Mouse (Mus musculus): ENCODE measurements at regions not wholly inside any gene's neighbourhood (a gene's known extent, or its start where the extent isn't known, plus 50 kb on each side); places are given as distances from the start of the nearest gene placed in this dataset.

DNA sequence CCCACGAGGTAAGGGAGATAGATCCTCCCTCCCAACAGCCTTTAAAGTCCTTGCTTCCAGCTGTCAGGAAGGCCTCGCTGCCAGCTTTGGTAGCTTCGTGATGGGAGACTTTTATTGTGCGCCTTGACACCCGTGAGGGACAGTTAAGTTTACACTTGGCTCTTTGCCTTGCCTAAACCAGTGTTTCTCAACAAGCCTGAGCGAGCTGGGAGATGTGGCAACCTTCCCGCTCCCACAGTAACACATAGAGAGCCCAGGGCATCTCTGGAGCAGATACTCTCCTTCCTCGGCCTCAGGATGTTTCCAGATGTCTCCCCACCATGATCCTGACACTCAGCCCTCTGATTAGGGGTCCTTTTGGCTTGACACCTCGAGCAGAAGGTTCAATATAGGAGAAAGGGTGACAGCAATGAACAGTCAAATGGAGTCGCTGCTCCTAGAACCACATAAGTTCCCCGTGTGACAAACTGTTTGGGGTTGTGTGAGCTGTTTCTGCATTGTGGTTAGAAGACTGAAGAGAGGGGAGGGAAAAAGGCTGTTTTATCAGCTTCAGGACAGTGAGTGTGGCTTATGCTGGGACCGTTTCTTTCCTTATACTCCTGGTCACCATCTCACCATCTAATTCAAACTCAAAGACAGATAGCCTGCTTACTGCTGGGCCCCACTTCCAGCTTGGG is 129.1 kb upstream of the Rnaseh2b start:
- TF ChIP-seq EP300 (optimal IDR thresholded peaks at IDR 0.05) (no peak), CTCF (IDR thresholded peaks at IDR 0.05; ENCODE audit: low read depth) (no peak)
- Histone ChIP-seq H3K4me3 (ENCODE audit: low read depth, low read length) (no peak overlapping the region), H3K9me3 (ENCODE audit: control insufficient read depth, low read length) (no peaks in the 10 kb centered on the region), H3K9ac (ENCODE audit: low read length) (no peak overlapping the region), H3K36me3 (ENCODE audit: control insufficient read depth, insufficient read depth, low read length) (no peaks in the 10 kb centered on the region), H3K4me2 (replicated peaks; ENCODE audit: low read depth) (no peak overlapping the region), H3K27me3 (ENCODE audit: control insufficient read depth, insufficient read depth, low read length) (no peaks in the 10 kb centered on the region), H3K4me1 (replicated peaks; ENCODE audit: control insufficient read depth, insufficient read depth) (no peaks in the 10 kb centered on the region), H3K27ac (replicated peaks) (no peak overlapping the region)
- 48% methylated on average over 12 of the region's 12 CpGs for WGBS
- no peak for DNase-seq (ENCODE audit: low spot score)
- ATAC-seq (ENCODE audit: low FRiP score, low TSS enrichment) = no peak

DNA sequence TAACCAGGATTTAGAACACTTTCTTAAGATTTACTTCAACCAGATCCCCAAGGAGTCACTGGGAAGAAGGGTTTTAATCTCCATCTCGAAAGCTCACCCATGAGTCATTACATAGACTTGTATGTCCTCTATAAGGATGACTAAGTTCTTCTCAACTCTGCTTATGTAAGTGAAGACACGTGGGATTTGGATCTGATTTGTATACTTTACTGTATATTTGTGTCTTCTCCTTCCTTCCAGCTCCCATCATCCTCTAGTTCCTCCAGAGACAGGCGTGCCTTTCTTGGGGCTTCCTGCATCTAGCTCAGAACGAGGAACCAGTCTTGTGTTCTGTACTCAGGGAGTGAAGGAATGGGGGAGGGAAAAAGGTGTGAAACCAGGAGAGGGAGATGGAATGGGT is 127.5 kb upstream of the Rnaseh2b start:
- Histone ChIP-seq H3K27me3 (ENCODE audit: control insufficient read depth, insufficient read depth, low read length) (no peaks in the 10 kb centered on the region), H3K27ac (replicated peaks) (no peak overlapping the region), H3K36me3 (ENCODE audit: control insufficient read depth, insufficient read depth, low read length) (no peaks in the 10 kb centered on the region), H3K9ac (ENCODE audit: low read length) (no peak overlapping the region), H3K4me2 (replicated peaks; ENCODE audit: low read depth) (no peak overlapping the region), H3K4me3 (ENCODE audit: low read depth, low read length) (no peak overlapping the region), H3K4me1 (replicated peaks; ENCODE audit: control insufficient read depth, insufficient read depth) (no peaks in the 10 kb centered on the region), H3K9me3 (ENCODE audit: control insufficient read depth, low read length) (no peaks in the 10 kb centered on the region)
- no peak for DNase-seq (ENCODE audit: low spot score)
- TF ChIP-seq CTCF (IDR thresholded peaks at IDR 0.05; ENCODE audit: low read depth) (no peak), EP300 (optimal IDR thresholded peaks at IDR 0.05) (no peak)
- WGBS = 61% methylated on average over 4 of the region's 4 CpGs
- ATAC-seq (ENCODE audit: low FRiP score, low TSS enrichment) = no peak

DNA sequence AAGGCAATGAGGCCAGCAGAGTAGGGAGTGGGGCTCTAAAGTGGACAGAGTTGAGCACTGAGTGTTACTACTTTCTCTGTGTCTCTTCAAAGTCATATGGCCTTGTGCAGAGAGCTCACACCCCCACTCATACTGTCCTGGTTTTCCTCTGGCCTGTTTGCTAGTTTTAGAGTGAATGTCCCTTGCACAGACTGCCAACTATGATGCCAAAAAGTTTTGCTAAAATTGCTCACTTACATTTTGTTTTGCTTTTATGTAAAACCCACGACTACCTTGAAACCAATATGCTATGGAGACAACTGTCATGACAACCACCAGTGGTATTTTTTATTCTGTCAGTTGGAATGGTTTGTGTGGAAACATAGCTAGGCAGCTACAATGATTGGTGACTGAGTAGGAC is 126.4 kb upstream of the Rnaseh2b start:
- H3K36me3 ChIP-seq (ENCODE audit: control insufficient read depth, insufficient read depth, low read length) = no peaks in the 10 kb centered on the region
- no peak for TF ChIP-seq EP300 (optimal IDR thresholded peaks at IDR 0.05)
- TF ChIP-seq CTCF (IDR thresholded peaks at IDR 0.05; ENCODE audit: low read depth) = no peak
- no peak overlapping the region for H3K4me2 ChIP-seq (replicated peaks; ENCODE audit: low read depth)
- no peak overlapping the region for H3K9ac ChIP-seq (ENCODE audit: low read length)
- 70% methylated on average over 1 of the region's 1 CpGs for WGBS
- no peak overlapping the region for H3K4me3 ChIP-seq (ENCODE audit: low read depth, low read length)
- H3K4me1 ChIP-seq (replicated peaks; ENCODE audit: control insufficient read depth, insufficient read depth) = no peaks in the 10 kb centered on the region
- no peak overlapping the region for H3K27ac ChIP-seq (replicated peaks)
- DNase-seq (ENCODE audit: low spot score) = no peak
- no peaks in the 10 kb centered on the region for H3K9me3 ChIP-seq (ENCODE audit: control insufficient read depth, low read length)
- H3K27me3 ChIP-seq (ENCODE audit: control insufficient read depth, insufficient read depth, low read length) = no peaks in the 10 kb centered on the region
- no peak for ATAC-seq (ENCODE audit: low FRiP score, low TSS enrichment)

DNA sequence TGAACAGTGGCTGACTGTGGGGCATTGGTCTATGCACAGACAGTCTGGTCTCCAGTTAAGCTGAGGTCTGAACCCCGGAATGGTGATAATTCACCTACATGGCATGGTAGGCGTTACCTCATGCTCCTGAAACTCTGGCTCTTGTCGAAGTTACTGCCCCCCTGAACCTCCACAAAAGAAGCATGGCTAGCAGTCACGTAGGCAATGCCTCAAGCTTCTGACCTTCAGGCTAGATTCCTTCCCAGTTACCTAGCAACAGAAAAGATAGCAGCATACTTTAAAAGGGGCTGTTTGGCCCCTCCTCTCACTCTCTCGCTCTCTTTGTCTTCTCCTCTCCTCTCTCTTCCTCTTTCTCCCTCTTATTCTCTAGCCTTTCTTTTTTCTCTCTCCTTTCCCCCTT is 125.8 kb upstream of the Rnaseh2b start:
- Histone ChIP-seq H3K4me1 (replicated peaks; ENCODE audit: control insufficient read depth, insufficient read depth) (no peaks in the 10 kb centered on the region), H3K4me2 (replicated peaks; ENCODE audit: low read depth) (no peak overlapping the region), H3K27me3 (ENCODE audit: control insufficient read depth, insufficient read depth, low read length) (no peaks in the 10 kb centered on the region), H3K9me3 (ENCODE audit: control insufficient read depth, low read length) (no peaks in the 10 kb centered on the region), H3K9ac (ENCODE audit: low read length) (no peak overlapping the region), H3K36me3 (ENCODE audit: control insufficient read depth, insufficient read depth, low read length) (no peaks in the 10 kb centered on the region), H3K27ac (replicated peaks) (no peak overlapping the region), H3K4me3 (ENCODE audit: low read depth, low read length) (no peak overlapping the region)
- TF ChIP-seq EP300 (optimal IDR thresholded peaks at IDR 0.05) (no peak), CTCF (IDR thresholded peaks at IDR 0.05; ENCODE audit: low read depth) (no peak)
- ATAC-seq (ENCODE audit: low FRiP score, low TSS enrichment) (no peak), DNase-seq (ENCODE audit: low spot score) (no peak)
- 54% methylated on average over 5 of the region's 5 CpGs for WGBS

DNA sequence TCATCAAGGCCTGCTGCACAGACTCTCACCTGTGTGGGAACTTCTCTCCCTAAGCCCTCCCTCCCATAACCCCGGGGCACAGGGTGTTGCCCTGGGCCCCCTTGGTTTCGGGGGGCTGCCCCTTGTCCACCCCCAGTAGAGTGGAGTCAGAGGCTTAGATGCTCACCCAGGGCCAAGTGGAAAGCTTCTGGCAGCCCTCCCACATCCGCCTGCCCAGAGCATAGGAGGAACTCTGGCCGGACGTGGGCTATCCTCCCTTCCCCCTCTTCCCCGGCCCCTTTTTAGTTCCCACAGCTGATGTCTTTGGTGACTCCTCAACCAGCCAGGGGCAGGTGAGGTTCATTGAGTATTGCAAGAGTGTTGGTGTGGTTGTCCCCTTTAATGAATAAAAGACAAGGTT is 125.3 kb upstream of the Rnaseh2b start:
- ATAC-seq (ENCODE audit: low FRiP score, low TSS enrichment) (no peak), DNase-seq (ENCODE audit: low spot score) (no peak)
- no peaks in the 10 kb centered on the region for H3K4me1 ChIP-seq (replicated peaks; ENCODE audit: control insufficient read depth, insufficient read depth)
- WGBS = 63% methylated on average over 6 of the region's 6 CpGs
- H3K4me3 ChIP-seq (ENCODE audit: low read depth, low read length) = no peak overlapping the region
- no peak for TF ChIP-seq CTCF (IDR thresholded peaks at IDR 0.05; ENCODE audit: low read depth)
- TF ChIP-seq EP300 (optimal IDR thresholded peaks at IDR 0.05) = no peak
- H3K27ac ChIP-seq (replicated peaks) = no peak overlapping the region
- H3K36me3 ChIP-seq (ENCODE audit: control insufficient read depth, insufficient read depth, low read length) = no peaks in the 10 kb centered on the region
- H3K27me3 ChIP-seq (ENCODE audit: control insufficient read depth, insufficient read depth, low read length) = no peaks in the 10 kb centered on the region
- H3K4me2 ChIP-seq (replicated peaks; ENCODE audit: low read depth) = no peak overlapping the region
- H3K9ac ChIP-seq (ENCODE audit: low read length) = no peak overlapping the region
- H3K9me3 ChIP-seq (ENCODE audit: control insufficient read depth, low read length) = no peaks in the 10 kb centered on the region

DNA sequence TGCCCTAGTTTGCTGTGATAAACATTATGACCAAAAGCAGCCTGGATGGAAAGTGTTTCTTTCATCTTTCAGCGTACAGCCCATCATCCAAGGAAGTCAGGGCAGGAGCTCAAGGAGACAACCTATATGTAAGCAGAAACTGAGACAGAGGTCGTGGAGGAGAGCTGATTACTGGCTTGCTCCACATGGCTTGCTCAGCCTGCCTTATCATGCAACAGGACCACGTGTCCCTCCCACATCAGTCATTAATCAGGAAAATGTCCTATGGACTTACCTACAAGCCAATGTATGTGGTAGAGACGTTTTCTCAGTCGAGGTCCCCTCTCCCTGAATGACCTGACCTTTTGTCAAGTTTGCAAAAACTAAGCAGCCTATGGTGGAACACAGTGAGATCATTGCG is 123.7 kb upstream of the Rnaseh2b start:
- Histone ChIP-seq H3K27ac (replicated peaks) (no peak overlapping the region), H3K9me3 (ENCODE audit: control insufficient read depth, low read length) (no peaks in the 10 kb centered on the region), H3K4me2 (replicated peaks; ENCODE audit: low read depth) (no peak overlapping the region), H3K9ac (ENCODE audit: low read length) (no peak overlapping the region), H3K36me3 (ENCODE audit: control insufficient read depth, insufficient read depth, low read length) (no peaks in the 10 kb centered on the region), H3K27me3 (ENCODE audit: control insufficient read depth, insufficient read depth, low read length) (no peaks in the 10 kb centered on the region), H3K4me3 (ENCODE audit: low read depth, low read length) (no peak overlapping the region), H3K4me1 (replicated peaks; ENCODE audit: control insufficient read depth, insufficient read depth) (no peaks in the 10 kb centered on the region)
- 47% methylated on average over 6 of the region's 6 CpGs for WGBS
- DNase-seq (ENCODE audit: low spot score) = no peak
- ATAC-seq (ENCODE audit: low FRiP score, low TSS enrichment) = no peak
- TF ChIP-seq EP300 (optimal IDR thresholded peaks at IDR 0.05) (no peak), CTCF (IDR thresholded peaks at IDR 0.05; ENCODE audit: low read depth) (no peak)

Measured in stomach, postnatal 0 days (tissue).